Comparison of ENCODE assay signal across 10 mouse cellular contexts in genomic region chr19:45338182-45338581, GRCm38 (mm10). TPM values are rescaled to one million over a fixed set of nuclear protein-coding genes. Genes with fewer than 3 reads are reported as not detected.
A peak's percentile ranks its signal among the peaks of the same experiment; 100 is the strongest.
DNase-seq lines count a peak whose midpoint lies in the region; ATAC-seq and TF ChIP-seq lines count a peak whose summit lies in the region.
"Had no signal": no experiment of that assay in that cellular context is flagged by ENCODE, and none has a peak within 500 bp of the region (broad histone marks: within the 10 kb centered on the region; RNA-seq: fewer than 3 reads in every experiment).

No protein-coding gene starts in this region.

- H3K27ac ChIP-seq in hindbrain, embryonic 12.5 days, result peak overlapping the region; percentile 87
- H3K27ac ChIP-seq in kidney, embryonic 14.5 days (ENCODE audit: low read depth, low read length), result no peak overlapping the region
- H3K27ac ChIP-seq in gastrocnemius, adult 2 months, result no peak overlapping the region

- no peaks in the 10 kb centered on the region for H3K27me3 ChIP-seq in hindbrain, embryonic 12.5 days
- H3K27me3 ChIP-seq in kidney, embryonic 14.5 days (ENCODE audit: control insufficient read depth, insufficient read depth, low read length), result no peaks in the 10 kb centered on the region

- no peak overlapping the region for H3K4me3 ChIP-seq in hindbrain, embryonic 12.5 days
- H3K4me3 ChIP-seq in kidney, embryonic 14.5 days (ENCODE audit: low read length), result no peak overlapping the region
- H3K4me3 ChIP-seq in gastrocnemius, adult 2 months, result no peak overlapping the region

- no peaks in the 10 kb centered on the region for H3K9me3 ChIP-seq in hindbrain, embryonic 12.5 days (replicated peaks)
- H3K9me3 ChIP-seq in kidney, embryonic 14.5 days (ENCODE audit: control insufficient read depth, low read length), result no peaks in the 10 kb centered on the region

- ATAC-seq in hindbrain, embryonic 12.5 days (ENCODE audit: low FRiP score), result peak; percentile 80
- ATAC-seq in kidney, embryonic 14.5 days (ENCODE audit: low FRiP score, low TSS enrichment), result no peak

- H3K4me2 ChIP-seq in hindbrain, embryonic 12.5 days (replicated peaks), result peak overlapping the region; percentile 24; the same call in 1 of the 2 replicates
- H3K4me2 ChIP-seq in kidney, embryonic 14.5 days (replicated peaks; ENCODE audit: low read depth, low read length), result no peak overlapping the region

- TF ChIP-seq CTCF in gastrocnemius, adult 2 months (IDR thresholded peaks at IDR 0.05), result no peak

- WGBS in hindbrain, embryonic 12.5 days, result 39% methylated on average over 10 of the region's 10 CpGs
- WGBS in kidney, embryonic 14.5 days, result 42% methylated on average over 10 of the region's 10 CpGs

- intact Hi-C loops in left cerebral cortex, postnatal 4 days (cut with DNase I), result no loop called here
- intact Hi-C loops in left cerebral cortex, postnatal 36 days (cut with DNase I), result loop anchor here (5.0 kb wide), 1 partner anchor 36 kb away; no protein-coding TSS in a partner anchor
- intact Hi-C loops in gastrocnemius, adult 2 months (cut with DNase I), result no loop called here

- H3K9ac ChIP-seq in hindbrain, embryonic 12.5 days, result no peak overlapping the region
- no peak overlapping the region for H3K9ac ChIP-seq in kidney, embryonic 14.5 days (ENCODE audit: low read depth, low read length)

- no peaks in the 10 kb centered on the region for H3K36me3 ChIP-seq in hindbrain, embryonic 12.5 days
- H3K36me3 ChIP-seq in kidney, embryonic 14.5 days (ENCODE audit: control insufficient read depth, insufficient read depth, low read length), result no peaks in the 10 kb centered on the region

- peak; percentile 76 for DNase-seq in left cerebral cortex, adult 11 months (ENCODE audit: low spot score)
- no peak for DNase-seq in left cerebral cortex, postnatal 4 days
- peak; percentile 61 for DNase-seq in left cerebral cortex, postnatal 36 days (ENCODE audit: low spot score in 2 of 2)
- peak; percentile 65 for DNase-seq in right cerebral cortex, postnatal 25 days
- DNase-seq in gastrocnemius, adult 2 months, result no peak
- no peak for DNase-seq in urinary bladder, adult 18-20 months (ENCODE audit: low spot score in 2 of 2)
- DNase-seq: cerebellum, postnatal 25 days; lung, adult 2 months had no signal

- peaks cover 18% of the 10 kb centered on the region for H3K4me1 ChIP-seq in hindbrain, embryonic 12.5 days
- H3K4me1 ChIP-seq in kidney, embryonic 14.5 days (ENCODE audit: control insufficient read depth, insufficient read depth, low read length), result no peaks in the 10 kb centered on the region

RNA-seq across cellular contexts. Expression of gene Btrc, which starts 25.4 kb away (rescaled TPM):
- 10 to 100 TPM; 74.0 to 80.0 TPM for total RNA-seq in left cerebral cortex, postnatal 4 days (2021)
- 63.0 and 67.1 TPM in 2 replicates for polyA plus RNA-seq in hindbrain, embryonic 12.5 days (2016; fragmentation: Nextera tagmentation; extraction: Ambion mirVana)
- total RNA-seq in left cerebral cortex, postnatal 36 days (2021), result 100 to 1,000 TPM; 102 to 103 TPM
- polyA plus RNA-seq in kidney, embryonic 14.5 days (2014; fragmentation: Nextera tagmentation; extraction: Ambion mirVana), result 41.6 and 54.9 TPM in 2 replicates
- 10 to 100 TPM; 20.5 to 22.0 TPM for total RNA-seq in gastrocnemius, adult 2 months (2021)

Comparison
In these comparisons a context has a peak if more than half of its experiments do, and no peak if none do; other contexts are left out.
1. DNase-seq: peak in left cerebral cortex, adult 11 months (single experiment), left cerebral cortex, postnatal 36 days (2 of 2) and right cerebral cortex, postnatal 25 days (single experiment); none in left cerebral cortex, postnatal 4 days (single experiment), gastrocnemius, adult 2 months (single experiment) and urinary bladder, adult 18-20 months (0 of 2).